Mouse (Mus musculus): ENCODE results near the gene Kirrel2. TPM values are rescaled to one million over a fixed set of nuclear protein-coding genes. Genes with fewer than 3 reads are reported as not detected.
"Not testable (repeated sequence)": the region's sequence is repeated elsewhere in the genome, so short reads cannot be mapped to it uniquely, and the experiment has no call there.

Gene Kirrel2
- polyA plus RNA-seq, 1 experiment = not detected

- Histone ChIP-seq H3K27me3 (ENCODE audit: control insufficient read depth, insufficient read depth, insufficient read length) (peaks cover 24% of the 10 kb centered on the region), H3K4me2 (ENCODE audit: low read depth) (no peak overlapping the region), H3K4me3 (no peak overlapping the region), H3ac (ENCODE audit: control insufficient read depth, insufficient read length) (no peak overlapping the region), H3K79me2 (ENCODE audit: control insufficient read depth, insufficient read depth) (no peaks in the 10 kb centered on the region), H3K36me3 (ENCODE audit: control insufficient read depth, insufficient read depth) (no peaks in the 10 kb centered on the region)
- no peak for TF ChIP-seq SRF (IDR thresholded peaks at IDR 0.05; ENCODE audit: control insufficient read depth, insufficient read length, low read depth)
These were observed 33.4 kb upstream of the Kirrel2 start for GRCm38 (mm10) chr7:30490957-30491307.

- no peaks in the 10 kb centered on the region for H3K79me2 ChIP-seq (ENCODE audit: control insufficient read depth, insufficient read depth)
- no peak overlapping the region for H3K4me2 ChIP-seq (ENCODE audit: low read depth)
- peaks cover 24% of the 10 kb centered on the region for H3K27me3 ChIP-seq (ENCODE audit: control insufficient read depth, insufficient read depth, insufficient read length)
- no peak overlapping the region for H3K4me3 ChIP-seq
- TF ChIP-seq USF1 (IDR thresholded peaks at IDR 0.05; ENCODE audit: low read depth) (no peak), CEBPB (IDR thresholded peaks at IDR 0.05; ENCODE audit: insufficient read depth, poor library complexity, severe bottlenecking) (no peak), POLR2AphosphoS2 (IDR thresholded peaks at IDR 0.05; ENCODE audit: insufficient read length, low read depth) (no peak), TCF12 (IDR thresholded peaks at IDR 0.05; ENCODE audit: insufficient read depth, poor library complexity, severe bottlenecking) (no peak), MAX (IDR thresholded peaks at IDR 0.05; ENCODE audit: low read depth) (no peak), E2F4 (IDR thresholded peaks at IDR 0.05; ENCODE audit: insufficient read depth) (no peak), TCF3 (IDR thresholded peaks at IDR 0.05; ENCODE audit: insufficient read length, low read depth) (no peak), MYOD1 (IDR thresholded peaks at IDR 0.05; ENCODE audit: control insufficient read depth in 1 of 3, insufficient read length in 2 of 3, low read depth in 2 of 3) (no peak)
- H3K36me3 ChIP-seq (ENCODE audit: control insufficient read depth, insufficient read depth) = no peaks in the 10 kb centered on the region
- no peak overlapping the region for H3ac ChIP-seq (ENCODE audit: control insufficient read depth, insufficient read length)
These were observed 32.9 kb upstream of the Kirrel2 start for GRCm38 (mm10) chr7:30490251-30490956.

- TF ChIP-seq TCF12 (IDR thresholded peaks at IDR 0.05; ENCODE audit: insufficient read depth, poor library complexity, severe bottlenecking) (no peak), MYOG (IDR thresholded peaks at IDR 0.05; ENCODE audit: control insufficient read depth in 1 of 3, insufficient read depth in 1 of 3, insufficient read length in 2 of 3, low read depth in 2 of 3) (no peak), MYOD1 (IDR thresholded peaks at IDR 0.05; ENCODE audit: control insufficient read depth in 1 of 3, insufficient read length in 2 of 3, low read depth in 2 of 3) (no peak), E2F4 (IDR thresholded peaks at IDR 0.05; ENCODE audit: insufficient read depth) (no peak), CEBPB (IDR thresholded peaks at IDR 0.05; ENCODE audit: insufficient read depth, poor library complexity, severe bottlenecking) (no peak), REST (IDR thresholded peaks at IDR 0.05; ENCODE audit: insufficient read depth, insufficient read length) (peak; percentile 98)
- H3K36me3 ChIP-seq (ENCODE audit: control insufficient read depth, insufficient read depth) = no peaks in the 10 kb centered on the region
- H3K4me3 ChIP-seq = no peak overlapping the region
- no peak overlapping the region for H3K4me2 ChIP-seq (ENCODE audit: low read depth)
- no peak overlapping the region for H3ac ChIP-seq (ENCODE audit: control insufficient read depth, insufficient read length)
- peaks cover 21% of the 10 kb centered on the region for H3K27me3 ChIP-seq (ENCODE audit: control insufficient read depth, insufficient read depth, insufficient read length)
- H3K79me2 ChIP-seq (ENCODE audit: control insufficient read depth, insufficient read depth) = no peaks in the 10 kb centered on the region
These were observed 26.8 kb upstream of the Kirrel2 start for GRCm38 (mm10) chr7:30484250-30484649.

GRCm38 (mm10) chr7:30477415-30478381, 20.2 kb upstream of the Kirrel2 start:
- Histone ChIP-seq H3K27me3 (ENCODE audit: control insufficient read depth, insufficient read depth, insufficient read length) (peaks cover 42% of the 10 kb centered on the region), H3K36me3 (ENCODE audit: control insufficient read depth, insufficient read depth) (no peaks in the 10 kb centered on the region), H3K4me2 (ENCODE audit: low read depth) (no peak overlapping the region), H3K4me3 (no peak overlapping the region), H3K79me2 (ENCODE audit: control insufficient read depth, insufficient read depth) (no peaks in the 10 kb centered on the region), H3ac (ENCODE audit: control insufficient read depth, insufficient read length) (no peak overlapping the region)
- TF ChIP-seq E2F4 (IDR thresholded peaks at IDR 0.05; ENCODE audit: insufficient read depth) (no peak), REST (IDR thresholded peaks at IDR 0.05; ENCODE audit: insufficient read depth, insufficient read length) (no peak), SRF (IDR thresholded peaks at IDR 0.05; ENCODE audit: control insufficient read depth, insufficient read length, low read depth) (no peak), USF1 (IDR thresholded peaks at IDR 0.05; ENCODE audit: low read depth) (no peak), MYOG (IDR thresholded peaks at IDR 0.05; ENCODE audit: control insufficient read depth in 1 of 3, insufficient read depth in 1 of 3, insufficient read length in 2 of 3, low read depth in 2 of 3) (no peak)

- peaks cover 32% of the 10 kb centered on the region for H3K27me3 ChIP-seq (ENCODE audit: control insufficient read depth, insufficient read depth, insufficient read length)
- H3K36me3 ChIP-seq (ENCODE audit: control insufficient read depth, insufficient read depth); H3K79me2 ChIP-seq (ENCODE audit: control insufficient read depth, insufficient read depth); H3K4me3 ChIP-seq; H3ac ChIP-seq (ENCODE audit: control insufficient read depth, insufficient read length); H3K4me2 ChIP-seq (ENCODE audit: low read depth): not testable (repeated sequence)
These were observed 18.6 kb upstream of the Kirrel2 start for GRCm38 (mm10) chr7:30476136-30476535.

All from myocyte (in vitro differentiated cells).